In genomic region chr14:56864641-56865040, GRCm38 (mm10) we compare ENCODE assay signal across 10 mouse cellular contexts. TPM values are rescaled to one million over a fixed set of nuclear protein-coding genes. Genes with fewer than 3 reads are reported as not detected.
A peak's percentile ranks its signal among the peaks of the same experiment; 100 is the strongest.
DNase-seq lines count a peak whose midpoint lies in the region; ATAC-seq and TF ChIP-seq lines count a peak whose summit lies in the region.
"Had no signal": no experiment of that assay in that cellular context is flagged by ENCODE, and none has a peak within 500 bp of the region (broad histone marks: within the 10 kb centered on the region; RNA-seq: fewer than 3 reads in every experiment).

No protein-coding gene starts in this region.

- 11% methylated on average over 13 of the region's 13 CpGs for WGBS in heart, embryonic 16.5 days
- WGBS in embryonic facial prominence, embryonic 13.5 days: 2% methylated on average over 13 of the region's 13 CpGs
- WGBS in intestine, embryonic 16.5 days: 12% methylated on average over 13 of the region's 13 CpGs
- WGBS in midbrain, postnatal 0 days: 6% methylated on average over 13 of the region's 13 CpGs

- H3K36me3 ChIP-seq in heart, embryonic 16.5 days (ENCODE audit: control insufficient read depth, insufficient read depth): no peaks in the 10 kb centered on the region
- no peaks in the 10 kb centered on the region for H3K36me3 ChIP-seq in embryonic facial prominence, embryonic 13.5 days
- H3K36me3 ChIP-seq in intestine, embryonic 16.5 days (ENCODE audit: control insufficient read depth, insufficient read depth, low read length): no peaks in the 10 kb centered on the region
- no peaks in the 10 kb centered on the region for H3K36me3 ChIP-seq in midbrain, postnatal 0 days (ENCODE audit: insufficient read depth, low read length)

- H3K27me3 ChIP-seq in heart, embryonic 16.5 days (ENCODE audit: control insufficient read depth, insufficient read depth, low read length): peaks cover 11% of the 10 kb centered on the region
- H3K27me3 ChIP-seq in embryonic facial prominence, embryonic 13.5 days: peaks cover 31% of the 10 kb centered on the region
- H3K27me3 ChIP-seq in intestine, embryonic 16.5 days (replicated peaks; ENCODE audit: control insufficient read depth, insufficient read depth, low read length): peaks cover 7% of the 10 kb centered on the region
- H3K27me3 ChIP-seq in midbrain, postnatal 0 days (ENCODE audit: insufficient read depth, low read length): peaks cover 15% of the 10 kb centered on the region
- H3K27me3 ChIP-seq: CH12.LX had no signal

- H3K4me1 ChIP-seq in heart, embryonic 16.5 days (ENCODE audit: control insufficient read depth, insufficient read depth, low read length): no peaks in the 10 kb centered on the region
- 0 out of 2 replicates have a peak, but pooled peaks cover 4% of the 10 kb centered on the region for H3K4me1 ChIP-seq in embryonic facial prominence, embryonic 13.5 days
- no peaks in the 10 kb centered on the region for H3K4me1 ChIP-seq in intestine, embryonic 16.5 days (ENCODE audit: control insufficient read depth, insufficient read depth, low read length)
- H3K4me1 ChIP-seq in midbrain, postnatal 0 days (ENCODE audit: insufficient read depth, low read length): no peaks in the 10 kb centered on the region

- H3K27ac ChIP-seq in heart, embryonic 16.5 days (ENCODE audit: low read length): no peak overlapping the region
- no peak overlapping the region for H3K27ac ChIP-seq in embryonic facial prominence, embryonic 13.5 days
- no peak overlapping the region for H3K27ac ChIP-seq in intestine, embryonic 16.5 days (ENCODE audit: low read length)
- H3K27ac ChIP-seq in midbrain, postnatal 0 days (ENCODE audit: low read depth, low read length): no peak overlapping the region

- no peak for DNase-seq in heart, adult 9 months (ENCODE audit: low spot score in 2 of 2)
- no peak for DNase-seq in midbrain, postnatal 0 days (ENCODE audit: low spot score)
- DNase-seq in thymus, postnatal 25 days: no peak
- DNase-seq in layer of hippocampus, postnatal 36 days: no peak
- no peak for DNase-seq in spleen, postnatal 4 days (ENCODE audit: low spot score in 2 of 2)
- DNase-seq: adrenal gland, postnatal 36 days had no signal

- H3K9me3 ChIP-seq in heart, embryonic 16.5 days (replicated peaks; ENCODE audit: control insufficient read depth, low read length): no peaks in the 10 kb centered on the region
- no peaks in the 10 kb centered on the region for H3K9me3 ChIP-seq in embryonic facial prominence, embryonic 13.5 days
- H3K9me3 ChIP-seq in intestine, embryonic 16.5 days (ENCODE audit: control insufficient read depth, low read length): no peaks in the 10 kb centered on the region
- H3K9me3 ChIP-seq in midbrain, postnatal 0 days (ENCODE audit: low read length): no peaks in the 10 kb centered on the region

- no peak for TF ChIP-seq CTCF in midbrain, postnatal 0 days (IDR thresholded peaks at IDR 0.05)

- H3K9ac ChIP-seq in heart, embryonic 16.5 days (ENCODE audit: low read length): 0 out of 2 replicates have a peak overlapping the region, but pooled peaks have one; percentile 49
- peak overlapping the region; percentile 61 for H3K9ac ChIP-seq in embryonic facial prominence, embryonic 13.5 days
- H3K9ac ChIP-seq in intestine, embryonic 16.5 days (ENCODE audit: low read depth, low read length): 0 out of 2 replicates have a peak overlapping the region, but pooled peaks have one; percentile 29
- no peak overlapping the region for H3K9ac ChIP-seq in midbrain, postnatal 0 days (replicated peaks; ENCODE audit: low read length, poor library complexity, severe bottlenecking)

- peak overlapping the region; percentile 49 for H3K4me3 ChIP-seq in heart, embryonic 16.5 days (ENCODE audit: low read length)
- H3K4me3 ChIP-seq in embryonic facial prominence, embryonic 13.5 days: peak overlapping the region; percentile 48
- H3K4me3 ChIP-seq in intestine, embryonic 16.5 days (ENCODE audit: low read length): peak overlapping the region; percentile 40
- H3K4me3 ChIP-seq in midbrain, postnatal 0 days (ENCODE audit: low read depth, low read length): peak overlapping the region; percentile 29

- H3K4me2 ChIP-seq in heart, embryonic 16.5 days (ENCODE audit: low read depth, low read length): peak overlapping the region; percentile 71
- peak overlapping the region; percentile 74 for H3K4me2 ChIP-seq in embryonic facial prominence, embryonic 13.5 days
- peak overlapping the region; percentile 69 for H3K4me2 ChIP-seq in intestine, embryonic 16.5 days (ENCODE audit: low read depth, low read length)
- peak overlapping the region; percentile 53 for H3K4me2 ChIP-seq in midbrain, postnatal 0 days (ENCODE audit: low read depth, low read length, poor library complexity, severe bottlenecking)

- ATAC-seq in heart, embryonic 16.5 days (replicated peaks; ENCODE audit: extremely low read depth, insufficient read depth, low FRiP score): no peak
- ATAC-seq in embryonic facial prominence, embryonic 13.5 days (ENCODE audit: insufficient number of reproducible peaks, insufficient read depth, low FRiP score, low TSS enrichment, low read depth): no peak
- no peak for ATAC-seq in intestine, embryonic 16.5 days
- no peak for ATAC-seq in midbrain, postnatal 0 days (ENCODE audit: low FRiP score)

RNA-seq across cellular contexts. Expression of gene Zmym2, which starts 21.8 kb away (rescaled TPM):
- 28.5 and 31.0 TPM in 2 replicates for polyA plus RNA-seq in heart, embryonic 16.5 days (2015; fragmentation: Nextera tagmentation; extraction: Ambion mirVana)
- 52.2 and 52.6 TPM in 2 replicates for polyA plus RNA-seq in embryonic facial prominence, embryonic 13.5 days (2015; fragmentation: Nextera tagmentation; extraction: Ambion mirVana)
- polyA plus RNA-seq in intestine, embryonic 16.5 days (2015; fragmentation: Nextera tagmentation; extraction: Ambion mirVana): 22.3 and 23.4 TPM in 2 replicates
- 46.5 and 62.4 TPM in 2 replicates for total RNA-seq in midbrain, postnatal 0 days (2014; rRNA removed)
- 26.1 and 29.6 TPM in 2 replicates for polyA plus RNA-seq in midbrain, postnatal 0 days (2015; fragmentation: Nextera tagmentation; extraction: Ambion mirVana)
- total RNA-seq in layer of hippocampus, postnatal 36 days (2021): 100 to 1,000 TPM in 1 of 2 experiments, 10 to 100 TPM in 1; 95.1 to 101 TPM

RNA-seq across cellular contexts. Expression of gene Zmym5, which starts 53.1 kb away (rescaled TPM):
- 18.2 and 19.2 TPM in 2 replicates for polyA plus RNA-seq in heart, embryonic 16.5 days (2015; fragmentation: Nextera tagmentation; extraction: Ambion mirVana)
- polyA plus RNA-seq in embryonic facial prominence, embryonic 13.5 days (2015; fragmentation: Nextera tagmentation; extraction: Ambion mirVana): 29.5 and 31.8 TPM in 2 replicates
- polyA plus RNA-seq in intestine, embryonic 16.5 days (2015; fragmentation: Nextera tagmentation; extraction: Ambion mirVana): 16.7 TPM in 2 replicates
- total RNA-seq in midbrain, postnatal 0 days (2014; rRNA removed): 17.2 and 18.3 TPM in 2 replicates
- 29.5 and 32.3 TPM in 2 replicates for polyA plus RNA-seq in midbrain, postnatal 0 days (2015; fragmentation: Nextera tagmentation; extraction: Ambion mirVana)
- total RNA-seq in layer of hippocampus, postnatal 36 days (2021): 10 to 100 TPM; 29.3 to 31.8 TPM
